11 mouse cellular contexts compared by ENCODE assay signal in the genomic region with DNA sequence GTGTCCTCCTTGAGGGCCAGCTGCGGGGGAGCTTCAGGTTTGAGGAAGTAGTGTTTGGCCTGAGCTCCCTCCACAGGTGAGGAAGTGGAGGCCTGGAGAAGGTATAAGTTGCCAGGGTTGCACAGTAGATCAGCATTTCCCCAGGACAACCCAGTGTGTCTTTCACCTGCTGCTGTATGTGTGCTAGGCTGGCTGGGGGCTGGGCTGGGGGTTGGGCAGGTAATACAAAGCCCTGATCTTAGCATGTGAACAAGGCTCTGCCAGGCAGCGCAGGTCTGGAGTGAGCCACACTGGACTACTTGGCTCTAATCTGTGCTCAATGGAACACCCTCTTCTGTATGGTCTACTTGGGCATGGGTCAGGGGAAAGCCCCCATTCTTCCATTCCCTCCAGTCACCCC.
DNase-seq lines count a peak whose midpoint lies in the region; ATAC-seq and TF ChIP-seq lines count a peak whose summit lies in the region.
"Had no signal": no experiment of that assay in that cellular context is flagged by ENCODE, and none has a peak within 500 bp of the region (broad histone marks: within the 10 kb centered on the region; RNA-seq: fewer than 3 reads in every experiment).

No protein-coding gene starts in this region.

- DNase-seq in forebrain, embryonic 10.5 days (ENCODE audit: extremely low spot score, low spot score): no peak
- DNase-seq in forebrain, embryonic 14.5 days (ENCODE audit: low spot score): no peak
- DNase-seq in midbrain, embryonic 10.5 days (ENCODE audit: low spot score): no peak
- DNase-seq in midbrain, postnatal 0 days (ENCODE audit: low spot score): no peak
- DNase-seq in adrenal gland, postnatal 10 days: no peak
- no peak for DNase-seq in gastrocnemius, postnatal 10 days
- no peak for DNase-seq in heart, postnatal 4 days
- DNase-seq: kidney, adult 9 months; lung, adult 2 months had no signal

- no peak overlapping the region for H3K4me3 ChIP-seq in forebrain, embryonic 10.5 days
- no peak overlapping the region for H3K4me3 ChIP-seq in forebrain, embryonic 14.5 days (ENCODE audit: low read depth, low read length)
- peak overlapping the region; percentile 0; the same call in 1 of the 2 replicates for H3K4me3 ChIP-seq in midbrain, embryonic 10.5 days
- H3K4me3 ChIP-seq in midbrain, postnatal 0 days (ENCODE audit: low read depth, low read length): no peak overlapping the region
- H3K4me3 ChIP-seq in midbrain, embryonic 12.5 days: no peak overlapping the region

- no peaks in the 10 kb centered on the region for H3K27me3 ChIP-seq in forebrain, embryonic 10.5 days (ENCODE audit: poor library complexity, severe bottlenecking)
- no peaks in the 10 kb centered on the region for H3K27me3 ChIP-seq in forebrain, embryonic 14.5 days (replicated peaks; ENCODE audit: control insufficient read depth, insufficient read depth, low read length)
- no peaks in the 10 kb centered on the region for H3K27me3 ChIP-seq in midbrain, embryonic 10.5 days (ENCODE audit: low read depth, poor library complexity, severe bottlenecking)
- H3K27me3 ChIP-seq in midbrain, postnatal 0 days (ENCODE audit: insufficient read depth, low read length): no peaks in the 10 kb centered on the region
- H3K27me3 ChIP-seq in midbrain, embryonic 12.5 days: no peaks in the 10 kb centered on the region

- WGBS in forebrain, embryonic 10.5 days: 73% methylated on average over 2 of the region's 2 CpGs
- 53% methylated on average over 2 of the region's 2 CpGs for WGBS in forebrain, embryonic 14.5 days
- 51% methylated on average over 2 of the region's 2 CpGs for WGBS in midbrain, embryonic 10.5 days
- 59% methylated on average over 2 of the region's 2 CpGs for WGBS in midbrain, postnatal 0 days
- 53% methylated on average over 2 of the region's 2 CpGs for WGBS in midbrain, embryonic 12.5 days

- no peak for ATAC-seq in forebrain, embryonic 14.5 days
- no peak for ATAC-seq in midbrain, postnatal 0 days (ENCODE audit: low FRiP score)
- ATAC-seq in midbrain, embryonic 12.5 days (ENCODE audit: low FRiP score, low read depth): no peak

- TF ChIP-seq CTCF in midbrain, postnatal 0 days (IDR thresholded peaks at IDR 0.05): no peak

- H3K9me3 ChIP-seq in forebrain, embryonic 10.5 days: no peaks in the 10 kb centered on the region
- no peaks in the 10 kb centered on the region for H3K9me3 ChIP-seq in forebrain, embryonic 14.5 days (replicated peaks; ENCODE audit: control insufficient read depth, low read length)
- no peaks in the 10 kb centered on the region for H3K9me3 ChIP-seq in midbrain, embryonic 10.5 days (replicated peaks)
- no peaks in the 10 kb centered on the region for H3K9me3 ChIP-seq in midbrain, postnatal 0 days (ENCODE audit: low read length)
- no peaks in the 10 kb centered on the region for H3K9me3 ChIP-seq in midbrain, embryonic 12.5 days

- no peak overlapping the region for H3K4me2 ChIP-seq in forebrain, embryonic 14.5 days (ENCODE audit: low read length)
- H3K4me2 ChIP-seq in midbrain, postnatal 0 days (ENCODE audit: low read depth, low read length, poor library complexity, severe bottlenecking): no peak overlapping the region
- peak overlapping the region; percentile 19 for H3K4me2 ChIP-seq in midbrain, embryonic 12.5 days (replicated peaks)
- H3K4me2 ChIP-seq: heart, embryonic 11.5 days had no signal

- H3K9ac ChIP-seq in forebrain, embryonic 14.5 days (ENCODE audit: low read length): no peak overlapping the region; the same call in 1 of the 2 replicates
- no peak overlapping the region for H3K9ac ChIP-seq in midbrain, postnatal 0 days (replicated peaks; ENCODE audit: low read length, poor library complexity, severe bottlenecking)
- peak overlapping the region; percentile 29; the same call in 1 of the 2 replicates for H3K9ac ChIP-seq in midbrain, embryonic 12.5 days (replicated peaks)

- H3K36me3 ChIP-seq in forebrain, embryonic 10.5 days (replicated peaks): peaks cover 41% of the 10 kb centered on the region
- peaks cover under 1% of the 10 kb centered on the region; the same call in 1 of the 2 replicates for H3K36me3 ChIP-seq in forebrain, embryonic 14.5 days (ENCODE audit: control insufficient read depth, insufficient read depth, low read length)
- peaks cover 20% of the 10 kb centered on the region for H3K36me3 ChIP-seq in midbrain, embryonic 10.5 days
- H3K36me3 ChIP-seq in midbrain, postnatal 0 days (ENCODE audit: insufficient read depth, low read length): no peaks in the 10 kb centered on the region
- 0 out of 2 replicates have a peak, but pooled peaks cover 3% of the 10 kb centered on the region for H3K36me3 ChIP-seq in midbrain, embryonic 12.5 days

- peak overlapping the region; percentile 71 for H3K27ac ChIP-seq in forebrain, embryonic 10.5 days
- H3K27ac ChIP-seq in forebrain, embryonic 14.5 days (ENCODE audit: low read depth, low read length): no peak overlapping the region; the same call in 1 of the 2 replicates
- peak overlapping the region; percentile 75 for H3K27ac ChIP-seq in midbrain, embryonic 10.5 days (replicated peaks)
- no peak overlapping the region for H3K27ac ChIP-seq in midbrain, postnatal 0 days (ENCODE audit: low read depth, low read length)
- H3K27ac ChIP-seq in midbrain, embryonic 12.5 days (replicated peaks): peak overlapping the region; percentile 70

- peaks cover 99% of the 10 kb centered on the region for H3K4me1 ChIP-seq in forebrain, embryonic 10.5 days
- peaks cover 53% of the 10 kb centered on the region for H3K4me1 ChIP-seq in forebrain, embryonic 14.5 days (ENCODE audit: control insufficient read depth, insufficient read depth, low read length)
- H3K4me1 ChIP-seq in midbrain, embryonic 10.5 days: peaks cover 100% of the 10 kb centered on the region
- peaks cover 7% of the 10 kb centered on the region; the same call in 1 of the 2 replicates for H3K4me1 ChIP-seq in midbrain, postnatal 0 days (ENCODE audit: insufficient read depth, low read length)
- H3K4me1 ChIP-seq in midbrain, embryonic 12.5 days: peaks cover 98% of the 10 kb centered on the region

Comparison
In these comparisons a context has a peak if more than half of its experiments do, and no peak if none do; other contexts are left out.
1. H3K27ac ChIP-seq: peak in forebrain, embryonic 10.5 days (single experiment), midbrain, embryonic 10.5 days (single experiment) and midbrain, embryonic 12.5 days (single experiment); none in forebrain, embryonic 14.5 days (single experiment) and midbrain, postnatal 0 days (single experiment).